Comparison of ENCODE assay signal across 20 mouse cellular contexts in genomic region chr14:117777866-117778500, GRCm38 (mm10).
DNase-seq lines count a peak whose midpoint lies in the region; ATAC-seq and TF ChIP-seq lines count a peak whose summit lies in the region.
"Had no signal": no experiment of that assay in that cellular context is flagged by ENCODE, and none has a peak within 500 bp of the region (broad histone marks: within the 10 kb centered on the region; RNA-seq: fewer than 3 reads in every experiment).

No protein-coding gene starts in this region.

- H3K4me3 ChIP-seq in liver, embryonic 11.5 days (ENCODE audit: low read depth, low read length), result no peak overlapping the region
- H3K4me3 ChIP-seq: embryonic facial prominence, embryonic 12.5 days; erythroblast, embryonic 14.5 days; heart, embryonic 10.5 days; limb, embryonic 15.5 days had no signal

- no peaks in the 10 kb centered on the region for H3K36me3 ChIP-seq in liver, embryonic 11.5 days (ENCODE audit: control insufficient read depth, insufficient read depth, low read length)
- H3K36me3 ChIP-seq: embryonic facial prominence, embryonic 12.5 days; heart, embryonic 10.5 days; limb, embryonic 15.5 days had no signal

- DNase-seq in cerebellum, postnatal 14 days, result peak; percentile 30 to 42
- no peak for DNase-seq in cerebellum, adult 9-10 months
- DNase-seq in liver, embryonic 11.5 days (ENCODE audit: low spot score), result peak; percentile 26
- no peak for DNase-seq in liver
- DNase-seq in brain, embryonic 14.5 days (ENCODE audit: low read depth), result peak; percentile 47
- peak; percentile 61 for DNase-seq in mesoderm, embryonic 11.5 days (ENCODE audit: low read depth, low spot score)
- DNase-seq in heart, postnatal 4 days, result no peak
- DNase-seq: adrenal gland, postnatal 25 days; cerebellum, adult 18-20 months; gastrocnemius, postnatal 36 days; kidney, adult 18-20 months; lung, adult 2 months; right cerebral cortex, postnatal 4 days had no signal

- no peak overlapping the region for H3K9ac ChIP-seq in liver, embryonic 11.5 days (ENCODE audit: low read depth, low read length)
- H3K9ac ChIP-seq: embryonic facial prominence, embryonic 12.5 days; limb, embryonic 15.5 days had no signal

- 85% methylated on average over 13 of the region's 13 CpGs for WGBS in liver, embryonic 11.5 days

- H3K27ac ChIP-seq in liver, embryonic 11.5 days (ENCODE audit: low read depth, low read length), result no peak overlapping the region
- H3K27ac ChIP-seq: embryonic facial prominence, embryonic 12.5 days; heart, embryonic 10.5 days; kidney, postnatal 0 days; limb, embryonic 15.5 days; stomach, postnatal 0 days had no signal

- H3K4me2 ChIP-seq in liver, embryonic 11.5 days, result no peak overlapping the region
- H3K4me2 ChIP-seq: embryonic facial prominence, embryonic 12.5 days; limb, embryonic 15.5 days had no signal

- no peak for ATAC-seq in liver, embryonic 11.5 days (replicated peaks; ENCODE audit: low FRiP score)
- ATAC-seq: CD4-positive, CD25-positive, alpha-beta regulatory T cell, adult 4 months had no signal

- H3K4me1 ChIP-seq in liver, embryonic 11.5 days (replicated peaks; ENCODE audit: control insufficient read depth, insufficient read depth, low read length), result no peaks in the 10 kb centered on the region
- H3K4me1 ChIP-seq: heart, embryonic 10.5 days; limb, embryonic 15.5 days had no signal

- no peak for TF ChIP-seq POLR2A in brain, embryonic 14.5 days (IDR thresholded peaks at IDR 0.05; ENCODE audit: borderline replicate concordance, extremely low read depth, insufficient read depth, insufficient read length, poor library complexity, severe bottlenecking)

- no peaks in the 10 kb centered on the region for H3K27me3 ChIP-seq in liver, embryonic 11.5 days (replicated peaks; ENCODE audit: control insufficient read depth, insufficient read depth, low read length)
- H3K27me3 ChIP-seq: embryonic facial prominence, embryonic 12.5 days; limb, embryonic 15.5 days had no signal

- H3K9me3 ChIP-seq in liver, embryonic 11.5 days (ENCODE audit: control insufficient read depth, low read length), result no peaks in the 10 kb centered on the region
- H3K9me3 ChIP-seq: embryonic facial prominence, embryonic 12.5 days; heart, embryonic 10.5 days; limb, embryonic 15.5 days had no signal

- no peak for TF ChIP-seq CTCF in brain, embryonic 14.5 days (IDR thresholded peaks at IDR 0.05; ENCODE audit: borderline replicate concordance, extremely low read depth, insufficient read depth, insufficient read length)

Comparison
In these comparisons a context has a peak if more than half of its experiments do, and no peak if none do; other contexts are left out.
1. DNase-seq: peak in cerebellum, postnatal 14 days (2 of 2), liver, embryonic 11.5 days (single experiment), brain, embryonic 14.5 days (single experiment) and mesoderm, embryonic 11.5 days (single experiment); none in cerebellum, adult 9-10 months (single experiment), liver (single experiment) and heart, postnatal 4 days (single experiment).